Mouse (Mus musculus) megakaryocyte, embryonic 14.5 days (primary cell): ENCODE results near the gene Rsrc1. TPM values are rescaled to one million over a fixed set of nuclear protein-coding genes. Genes with fewer than 3 reads are reported as not detected.

Experiments
- H3K27me3 ChIP-seq: replicated peaks from 2 replicates; pipeline ENCODE3; 2012; ENCODE audit warnings: inconsistent platforms
- H3K36me3 ChIP-seq: replicated peaks from 2 replicates; pipeline ENCODE3; 2012; ENCODE audit warnings: low read length, inconsistent platforms, mixed read lengths
- H3K4me1 ChIP-seq: 2 replicates; pipeline ENCODE4 v1.6.1; 2012; ENCODE audit warnings: inconsistent platforms
- H3K4me3 ChIP-seq: replicated peaks from 2 replicates; pipeline ENCODE3; 2012; ENCODE audit warnings: moderate library complexity, mild to moderate bottlenecking, inconsistent platforms
- H3K9me3 ChIP-seq: 2 replicates; pipeline ENCODE4 v1.6.1; 2012; ENCODE audit warnings: inconsistent platforms
- FLI1 ChIP-seq: IDR thresholded peaks from 2 replicates; pipeline ENCODE4 v1.6.1; 2012; ENCODE audit warnings: low read length, inconsistent platforms, mixed read lengths
- GATA1 ChIP-seq: IDR thresholded peaks from 3 replicates; pipeline ENCODE4 v1.6.1; 2012; ENCODE audit warnings: mixed read lengths, low read length, inconsistent platforms, borderline replicate concordance
- polyA plus RNA-seq: library from polyadenylated mRNA; stranded (reverse); fragments of >175 nt; gene quantifications from 2 replicates; pipeline ENCODE4 v1.2.3, GENCODE M21; 2012; ENCODE audit warnings: low replicate concordance; ENCODE audit not compliant: insufficient read depth

Rsrc1 gene
- polyA plus RNA-seq, 1 experiment: 15.3 TPM

- no peaks in the 10 kb centered on the region for H3K36me3 ChIP-seq
- peaks cover 9% of the 10 kb centered on the region for H3K27me3 ChIP-seq
- peaks cover 24% of the 10 kb centered on the region for H3K4me1 ChIP-seq
- peak within 1 kb of the TSS; percentile 91 for H3K4me3 ChIP-seq
- TF ChIP-seq GATA1 (no peak), FLI1 (no peak)
- no peaks in the 10 kb centered on the region for H3K9me3 ChIP-seq
These were observed 393.9 kb downstream of the Rsrc1 start, which contains the start of gene Gm17402 for GRCm38 (mm10) chr3:67375063-67375462. Gm17402 (minus strand) TSS chr3:67375163.

- no peaks in the 10 kb centered on the region for H3K36me3 ChIP-seq
These were observed 397.0 kb downstream of the Rsrc1 start for GRCm38 (mm10) chr3:67378215-67378614.

More at GRCm38 (mm10) chr3:67378215-67378614, 397.0 kb downstream of the Rsrc1 start:
- Histone ChIP-seq H3K4me3 (no peak overlapping the region), H3K4me1 (peaks cover 17% of the 10 kb centered on the region), H3K9me3 (no peaks in the 10 kb centered on the region), H3K27me3 (peaks cover 7% of the 10 kb centered on the region)
- TF ChIP-seq GATA1 (no peak), FLI1 (no peak)

Other genes with a start within 250 kb of the Rsrc1 start
- gene Shox2, start 381 bp downstream of the Rsrc1 start, polyA plus RNA-seq: 0.20 and 2.2 TPM in 2 replicates